Mouse (Mus musculus) gastrocnemius, postnatal 14 days (tissue): ENCODE data around the gene Slc6a12. TPM values are rescaled to one million over a fixed set of nuclear protein-coding genes. Genes with fewer than 3 reads are reported as not detected.

Experiments used
- DNase-seq: peaks from one replicate; pipeline ENCODE4 v3.0.0; 2021; ENCODE audit warnings: mixed read lengths
- intact Hi-C: fragments of 180-260 bp; cut with DNase I; formaldehyde crosslinking; loops from one replicate; pipeline ENCODE4 v1.15.1; 2025; ENCODE audit warnings: low total_unique reads
- total RNA-seq, 2 experiments: library from RNA; stranded (reverse); gene quantifications; 2 replicates each; pipeline ENCODE4 v1.2.3; 2021

Gene Slc6a12
- total RNA-seq, 2 experiments from 2014 or later, result 0.29 to 0.69 TPM

DNA sequence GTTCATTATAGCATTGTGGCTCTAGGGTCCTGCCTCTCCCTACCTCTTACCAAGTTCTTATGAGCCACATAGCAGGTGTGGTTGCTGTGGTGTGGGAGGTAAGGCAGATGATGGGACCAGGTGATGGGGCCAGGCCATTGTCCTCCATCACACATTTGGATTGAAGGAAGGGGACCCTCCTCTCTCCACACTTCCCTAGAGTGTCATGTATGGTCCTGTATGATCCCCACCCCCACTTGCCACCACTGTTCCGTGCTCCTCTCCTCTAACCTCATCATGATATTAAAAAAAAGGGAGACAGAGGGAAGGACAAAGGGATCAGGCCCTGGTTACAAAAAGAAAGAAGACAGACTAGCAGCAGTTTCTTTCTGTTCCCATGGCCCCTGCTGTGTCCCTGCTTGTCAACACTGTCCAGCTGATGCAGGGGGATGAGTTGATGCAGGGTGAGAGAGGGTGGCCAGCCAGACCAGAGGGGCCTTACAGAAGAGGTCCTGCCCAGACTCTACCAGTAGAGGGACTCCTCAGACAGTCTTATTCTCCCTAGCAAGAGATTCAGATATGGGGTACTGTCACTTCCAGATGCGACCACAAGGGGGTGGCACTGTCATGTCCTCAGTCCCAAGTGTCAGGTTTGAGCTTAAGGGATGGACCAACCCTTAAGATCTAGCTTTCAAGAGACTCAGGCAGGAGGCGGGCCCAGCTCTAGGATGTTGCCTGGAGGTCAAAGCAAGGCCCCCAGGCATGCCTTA, 4.9 kb upstream of the Slc6a12 start:
- DNase-seq, result peak; percentile 81
- intact Hi-C loops, result loop anchor here (10.0 kb wide), 1 partner anchor 63 kb away; no protein-coding TSS in a partner anchor

DNA sequence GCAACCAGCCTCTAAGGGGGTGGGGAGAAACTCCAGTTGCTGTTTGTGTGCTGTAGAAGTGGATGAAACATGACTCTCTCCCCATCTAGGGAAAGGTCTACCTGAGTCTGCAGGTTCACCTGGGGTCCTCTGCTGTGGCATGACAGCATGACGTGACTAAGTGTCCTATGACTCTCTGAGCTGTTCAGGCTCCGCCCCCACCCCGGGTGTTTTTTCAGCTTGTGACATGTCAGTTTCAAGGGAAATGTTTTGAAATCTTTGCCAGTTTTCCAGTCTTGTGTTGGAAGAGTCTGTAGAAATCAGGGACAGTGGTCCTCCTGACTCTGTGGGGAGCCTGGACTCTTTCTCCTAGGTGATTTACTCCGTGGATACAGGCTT, 4.4 kb upstream of the Slc6a12 start:
- intact Hi-C loops, result loop anchor here (10.0 kb wide), 1 partner anchor 64 kb away; no protein-coding TSS in a partner anchor
- DNase-seq, result no peak

DNA sequence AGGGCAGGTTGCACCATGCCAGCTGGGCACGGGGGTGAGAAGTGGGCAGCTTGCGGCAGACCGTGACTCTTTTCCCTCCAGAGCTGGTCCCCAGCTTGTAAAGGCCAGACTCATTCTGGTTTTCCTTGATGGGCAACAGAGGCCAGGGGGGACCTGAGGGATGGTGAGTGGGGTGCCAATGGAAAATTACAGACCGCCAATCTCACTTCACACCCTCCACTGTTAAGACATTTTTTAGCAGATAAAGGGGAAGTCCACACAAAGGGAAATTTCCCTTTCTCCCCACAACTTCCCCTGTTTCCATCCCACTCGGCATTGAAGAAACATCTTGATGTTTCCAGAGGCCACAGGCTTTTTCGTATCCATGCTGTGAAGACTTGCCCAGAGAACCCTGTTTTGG, 1.2 kb upstream of the Slc6a12 start:
- intact Hi-C loops, result loop anchor here (5.0 kb wide), 1 partner anchor 191 kb away; no protein-coding TSS in a partner anchor
- no peak for DNase-seq

DNA sequence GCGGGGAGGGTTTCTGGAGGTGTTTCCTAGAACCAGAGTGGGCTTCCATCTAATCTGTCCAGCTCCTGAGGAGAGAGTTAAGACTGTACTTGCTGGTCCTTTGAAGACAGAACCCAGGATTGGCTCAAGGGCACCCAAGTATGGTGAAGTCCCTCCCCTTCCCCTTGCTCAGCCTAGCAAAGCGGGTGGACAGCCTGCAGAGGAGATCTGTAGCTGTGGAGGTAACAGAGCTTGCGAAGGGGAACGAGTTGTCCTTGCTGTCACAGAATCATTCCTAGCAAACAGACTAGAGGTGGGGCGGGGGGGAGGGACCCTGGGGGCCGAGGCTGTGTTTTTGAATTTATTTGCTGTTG, 871 bp downstream of the Slc6a12 start:
- intact Hi-C loops, result loop anchor here (5.0 kb wide), 1 partner anchor 189 kb away; no protein-coding TSS in a partner anchor

DNA sequence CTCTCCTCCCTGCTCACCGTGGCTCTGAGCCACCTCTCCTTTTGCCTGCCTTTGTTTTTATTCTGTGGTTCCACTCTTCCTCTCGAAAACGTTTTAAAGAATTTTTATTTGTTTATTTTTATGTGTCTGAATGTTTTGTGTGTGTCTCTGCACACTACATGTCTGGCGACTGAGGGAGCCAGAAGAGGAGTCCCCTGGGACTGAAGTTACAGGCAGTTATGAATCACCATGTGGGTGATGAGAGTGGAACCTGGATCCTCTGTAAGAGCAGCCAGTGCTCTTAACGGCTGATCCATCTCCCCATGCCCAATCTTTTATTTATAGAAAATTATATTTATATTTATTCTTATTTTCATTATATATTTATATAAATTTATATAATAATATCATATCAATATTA, 1.5 kb downstream of the Slc6a12 start:
- intact Hi-C loops, result loop anchor here (5.0 kb wide), 1 partner anchor 188 kb away; no protein-coding TSS in a partner anchor
- no peak for DNase-seq

More for the DNA sequence above, 871 bp downstream of the Slc6a12 start:
- DNase-seq, result no peak

DNA sequence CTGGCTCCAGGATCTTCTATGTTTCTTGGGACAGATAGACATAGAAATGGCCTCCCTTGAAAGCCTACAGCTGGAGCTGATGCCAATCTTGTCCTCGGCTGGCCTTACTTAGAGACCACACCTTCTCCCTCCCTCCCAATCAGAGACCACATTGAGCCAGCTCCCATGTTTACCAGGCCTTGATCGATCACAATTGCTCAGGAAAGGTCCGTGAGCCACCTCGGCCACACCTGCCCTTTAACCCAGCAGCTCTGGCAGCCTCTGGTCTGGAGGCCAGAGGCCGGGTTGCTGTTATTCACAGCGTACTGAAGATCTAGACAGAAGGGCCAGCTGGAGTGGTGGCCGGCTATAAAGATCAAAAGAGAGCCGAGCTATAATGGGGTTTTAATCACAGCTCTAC, 3.6 kb downstream of the Slc6a12 start:
- intact Hi-C loops, result no loop called here
- no peak for DNase-seq

DNA sequence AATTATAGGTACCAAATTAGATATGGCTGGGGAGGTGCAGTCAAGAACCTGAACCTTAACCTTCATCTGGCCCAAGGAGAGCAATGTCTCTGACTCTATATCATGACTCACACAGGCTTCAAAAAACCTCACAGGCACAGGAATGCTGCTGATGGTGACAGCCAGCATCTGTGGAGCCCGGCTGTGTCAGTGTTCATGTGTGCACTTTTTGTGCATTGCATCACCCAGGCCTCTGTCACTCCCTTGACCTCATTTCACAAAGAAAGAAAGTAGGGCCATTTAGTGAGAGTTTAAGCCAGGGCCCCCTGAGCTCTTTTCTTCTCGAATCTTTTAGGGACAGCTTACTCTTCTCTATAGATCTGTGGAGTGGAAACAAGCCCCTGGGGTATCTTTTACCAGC, 9.4 kb downstream of the Slc6a12 start:
- DNase-seq, result no peak
- intact Hi-C loops, result no loop called here

DNA sequence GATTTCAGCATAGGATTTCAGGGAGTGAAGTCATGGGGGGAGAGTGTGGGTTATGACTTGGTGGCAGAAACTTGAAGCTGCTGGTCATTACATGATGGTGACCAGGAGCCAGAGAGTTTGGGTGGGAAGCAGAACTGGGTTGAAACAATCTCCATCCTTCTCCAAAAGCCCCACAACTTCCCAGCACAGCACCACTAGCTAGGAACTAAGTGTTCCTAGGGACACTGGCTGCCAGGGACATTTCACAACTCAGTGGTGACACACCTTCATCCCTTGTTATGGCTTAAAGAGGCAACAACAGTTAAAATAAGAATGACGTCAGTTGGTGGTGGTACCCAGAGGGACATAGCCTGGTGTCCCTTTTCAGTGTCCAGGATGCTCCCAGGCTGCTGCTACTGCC, 13.2 kb downstream of the Slc6a12 start:
- DNase-seq, result no peak
- intact Hi-C loops, result no loop called here

DNA sequence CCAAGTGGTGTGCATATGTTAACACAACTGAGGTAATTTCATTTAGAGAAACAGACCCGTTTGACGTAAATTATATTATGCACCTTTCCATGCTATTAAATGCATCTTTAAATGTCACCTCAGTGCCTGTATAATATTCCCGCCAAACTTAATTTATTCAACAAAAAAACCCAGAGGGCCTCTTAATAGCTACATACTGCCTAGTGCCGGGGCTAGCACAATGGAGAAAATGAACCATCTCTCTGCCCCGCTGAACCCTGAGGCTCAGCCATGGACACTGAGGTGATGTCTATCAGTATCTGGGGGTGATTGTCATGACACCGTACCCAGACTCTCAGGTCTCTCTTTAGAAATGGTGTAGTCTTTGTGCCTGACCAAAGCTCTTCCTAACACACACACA, 14.4 kb downstream of the Slc6a12 start:
- no peak for DNase-seq
- intact Hi-C loops, result no loop called here

DNA sequence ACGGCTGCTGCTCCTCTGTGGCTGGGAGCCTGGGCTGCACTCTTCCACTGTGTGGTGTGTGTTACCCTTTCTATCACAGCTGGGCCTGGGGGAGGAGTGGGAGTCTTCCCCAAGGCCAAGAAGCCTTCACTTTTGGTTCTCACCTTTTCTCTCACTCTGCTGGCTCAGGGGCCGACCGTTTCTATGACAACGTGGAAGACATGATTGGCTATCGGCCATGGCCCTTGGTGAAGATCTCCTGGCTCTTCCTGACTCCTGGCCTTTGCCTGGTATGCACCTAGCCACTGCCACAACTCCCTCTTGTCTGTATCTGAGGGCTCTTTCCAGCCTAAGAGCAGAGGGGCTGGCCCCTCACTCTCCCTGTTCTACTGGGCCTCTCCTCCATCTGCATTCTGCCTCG, 20.2 kb downstream of the Slc6a12 start:
- intact Hi-C loops, result no loop called here
- no peak for DNase-seq

DNA sequence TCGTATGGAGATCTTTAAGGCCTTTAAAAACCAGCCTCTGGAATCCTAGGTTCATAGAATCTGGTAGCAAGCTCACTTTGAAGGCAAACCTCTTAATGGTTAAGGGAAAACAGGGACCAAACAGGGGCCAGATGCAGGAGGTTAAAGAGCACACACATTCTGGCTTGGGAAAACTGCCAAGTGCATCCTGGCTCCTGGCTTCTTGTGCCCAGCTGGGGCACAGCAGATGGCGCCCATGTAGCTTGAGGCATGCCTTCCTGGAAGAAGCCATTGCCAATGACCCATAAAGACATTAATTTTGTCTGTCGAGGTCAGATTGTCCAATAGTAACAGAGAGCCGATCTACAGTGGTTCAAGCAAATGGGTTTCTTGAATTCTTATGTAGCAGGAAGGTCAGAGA, 21.1 kb downstream of the Slc6a12 start:
- intact Hi-C loops, result no loop called here
- no peak for DNase-seq

DNA sequence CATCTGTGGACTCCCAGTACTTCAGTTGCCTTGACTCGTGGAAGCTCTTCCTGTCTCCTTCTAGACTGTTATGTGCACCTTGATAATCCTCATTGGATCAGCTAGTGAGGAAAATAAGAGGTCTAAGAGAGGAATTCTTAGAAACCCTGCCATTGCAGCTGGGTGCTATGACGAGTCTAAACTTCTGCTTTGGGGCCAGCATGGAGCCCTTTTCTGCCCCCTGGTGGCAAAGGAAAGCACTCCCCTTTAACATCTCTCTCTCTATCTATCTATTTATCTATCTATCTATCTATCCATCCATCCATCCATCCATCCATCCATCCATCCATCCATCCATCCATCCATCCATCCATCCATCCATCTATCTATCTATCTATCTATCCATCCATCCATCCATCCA, 23.7 kb downstream of the Slc6a12 start:
- intact Hi-C loops, result loop anchor here (2.0 kb wide), 1 partner anchor 96 kb away; no protein-coding TSS in a partner anchor
- peak; percentile 41 for DNase-seq

DNA sequence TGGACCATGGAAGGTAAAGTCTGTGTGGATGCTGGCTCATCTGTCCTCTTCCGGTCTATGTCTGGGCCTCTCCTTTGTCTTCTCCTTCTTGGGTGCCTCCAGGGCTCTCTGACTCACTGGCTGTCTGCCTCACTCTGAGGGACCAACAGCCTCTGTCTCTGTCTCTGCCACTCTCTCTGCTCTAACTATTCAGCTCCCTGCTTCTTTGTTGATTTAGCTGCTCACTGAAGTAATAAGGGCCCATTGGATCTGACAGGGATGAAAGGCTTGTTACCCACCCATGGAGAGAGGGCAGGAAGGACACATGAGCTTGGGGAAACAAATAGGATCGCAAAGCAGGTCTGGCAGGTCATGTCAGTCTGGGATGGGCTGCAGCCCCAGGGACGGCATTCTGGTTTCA, 24.2 kb downstream of the Slc6a12 start:
- no peak for DNase-seq
- intact Hi-C loops, result loop anchor here (2.0 kb wide), 1 partner anchor 96 kb away; no protein-coding TSS in a partner anchor

DNA sequence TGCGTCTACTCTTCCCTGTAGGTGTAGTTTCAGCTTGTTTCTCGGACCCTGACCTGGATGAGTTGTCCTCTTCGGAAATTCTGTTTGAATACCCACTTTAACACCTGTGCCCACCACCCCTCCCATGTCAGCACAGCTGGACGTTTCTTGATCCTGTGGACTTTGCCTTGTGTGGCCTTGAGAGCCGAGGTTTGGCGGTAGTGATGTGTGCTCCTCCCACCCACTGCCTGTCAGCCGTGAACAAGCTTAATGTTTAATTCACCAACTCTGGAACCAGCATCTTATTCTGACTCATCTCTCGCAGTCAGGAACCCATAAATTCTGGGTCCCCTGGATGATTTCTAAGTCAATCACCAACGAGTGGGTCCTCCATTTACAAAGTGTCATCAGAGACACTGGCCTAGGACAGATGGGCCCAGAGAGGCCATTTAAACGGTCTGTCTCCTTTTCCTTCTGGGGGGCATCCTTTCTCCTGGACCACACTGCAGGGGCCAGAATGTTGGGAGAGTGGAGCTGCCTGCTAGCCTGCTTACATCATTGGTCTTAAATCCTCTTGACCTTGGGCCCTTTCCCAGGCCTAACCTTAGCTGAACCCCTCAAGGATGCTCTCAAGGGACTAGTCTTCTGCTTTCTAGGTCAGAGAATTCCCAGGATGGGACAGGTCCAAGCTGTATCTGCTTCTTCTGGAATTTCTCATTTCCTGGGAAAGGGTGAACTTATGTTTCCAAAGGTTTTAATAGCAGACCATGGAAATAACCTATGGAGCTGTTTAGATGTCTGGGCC, 28.5 kb downstream of the Slc6a12 start:
- intact Hi-C loops, result no loop called here
- DNase-seq, result no peak

DNA sequence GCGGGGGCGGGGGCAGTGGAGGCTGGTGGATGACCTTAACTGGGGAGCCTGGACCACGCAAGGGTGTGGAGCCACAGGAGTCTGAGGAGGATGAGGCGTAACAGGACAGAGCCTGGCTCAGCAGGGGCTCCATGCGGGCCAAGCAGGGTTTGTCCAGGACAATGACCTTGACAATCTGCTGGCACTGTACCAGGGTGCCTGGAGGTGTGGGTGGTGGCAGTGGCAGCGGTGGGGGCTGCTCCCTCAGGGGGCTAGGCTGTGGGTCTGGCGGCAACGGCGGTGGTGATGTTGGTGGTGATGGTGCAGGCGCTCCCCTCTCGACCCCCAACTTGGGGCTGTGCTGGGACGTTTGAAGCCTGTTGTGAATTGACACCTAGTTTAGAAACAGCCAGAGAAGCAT, 33.3 kb downstream of the Slc6a12 start:
- intact Hi-C loops, result no loop called here
- DNase-seq, result no peak

DNA sequence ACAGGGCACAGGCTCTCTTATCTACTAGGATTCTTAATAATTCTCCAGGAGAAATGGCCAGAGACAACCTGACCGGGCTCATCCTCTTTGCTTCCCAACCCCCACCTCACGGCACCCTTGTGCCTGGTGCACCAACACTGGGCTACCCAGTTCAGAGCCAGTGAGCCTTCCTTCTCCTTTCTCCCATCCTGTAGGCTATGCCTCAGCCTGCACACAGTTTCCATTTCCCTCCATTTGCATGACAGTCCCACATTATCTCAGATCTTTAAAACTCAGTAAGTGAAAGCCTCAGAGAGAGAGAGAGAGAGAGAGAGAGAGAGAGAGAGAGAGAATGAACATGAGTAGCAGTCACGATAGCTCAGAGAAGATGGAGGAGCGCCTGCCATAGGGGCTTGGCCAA, 35.4 kb downstream of the Slc6a12 start:
- DNase-seq, result no peak
- intact Hi-C loops, result no loop called here

DNA sequence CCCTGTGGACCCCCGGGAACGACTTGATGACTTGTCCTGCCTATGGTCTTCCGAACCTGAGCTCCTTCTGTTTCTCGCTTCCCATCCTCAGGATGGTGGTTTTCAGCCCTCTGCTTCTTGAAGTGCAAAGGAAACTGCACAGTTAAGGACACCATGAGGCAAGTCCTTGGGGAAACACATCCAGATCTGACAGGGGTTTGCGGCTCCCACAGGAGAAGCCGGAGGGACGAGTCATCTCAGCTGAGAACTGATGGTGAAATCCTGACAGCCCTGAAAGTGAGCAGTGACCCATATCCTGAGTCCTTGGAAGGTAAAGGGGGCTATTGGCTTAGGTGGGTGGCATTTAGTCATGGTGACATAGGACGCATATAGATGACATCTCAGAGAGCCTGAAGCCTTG, 37.7 kb downstream of the Slc6a12 start:
- DNase-seq, result no peak
- intact Hi-C loops, result no loop called here

DNA sequence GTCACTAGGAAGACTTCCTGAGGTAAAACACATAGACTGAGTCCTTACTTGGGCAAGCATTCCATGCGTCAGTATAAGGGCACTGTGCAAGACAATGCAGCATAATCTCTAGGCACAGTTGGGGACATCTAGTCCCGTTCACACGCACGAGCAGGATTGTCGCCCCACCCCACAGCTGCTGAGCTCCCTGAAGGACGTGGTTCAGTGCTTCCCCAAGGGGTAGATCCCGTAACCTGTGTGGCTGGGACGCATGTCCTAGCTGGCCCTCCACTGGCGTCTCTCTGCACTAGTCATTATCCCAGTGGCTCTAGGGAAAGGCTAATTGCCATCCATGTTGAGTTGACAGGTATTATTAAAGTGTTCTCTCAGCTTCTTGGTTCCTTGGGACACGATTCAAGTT, 39.2 kb downstream of the Slc6a12 start:
- intact Hi-C loops, result no loop called here
- DNase-seq, result no peak

DNA sequence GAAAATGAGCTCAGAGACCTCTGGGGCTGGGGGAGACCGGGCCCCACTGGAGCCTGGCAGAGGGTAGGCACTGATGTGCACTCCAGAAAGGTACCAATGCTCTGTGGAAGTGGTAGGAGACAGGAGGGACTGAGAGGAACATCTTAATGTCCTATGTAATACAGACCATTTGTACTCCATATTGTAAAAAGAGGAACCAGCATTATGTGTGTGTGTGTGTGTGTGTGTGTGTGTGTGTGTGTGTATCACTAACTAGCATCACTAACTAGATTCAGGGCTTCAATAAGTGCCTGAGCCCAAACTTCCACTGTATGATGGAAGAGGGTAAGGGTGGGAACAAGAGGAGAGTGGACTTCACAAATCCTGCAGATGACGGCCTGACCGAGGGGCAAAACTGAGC, 42.5 kb downstream of the Slc6a12 start:
- no peak for DNase-seq
- intact Hi-C loops, result no loop called here

DNA sequence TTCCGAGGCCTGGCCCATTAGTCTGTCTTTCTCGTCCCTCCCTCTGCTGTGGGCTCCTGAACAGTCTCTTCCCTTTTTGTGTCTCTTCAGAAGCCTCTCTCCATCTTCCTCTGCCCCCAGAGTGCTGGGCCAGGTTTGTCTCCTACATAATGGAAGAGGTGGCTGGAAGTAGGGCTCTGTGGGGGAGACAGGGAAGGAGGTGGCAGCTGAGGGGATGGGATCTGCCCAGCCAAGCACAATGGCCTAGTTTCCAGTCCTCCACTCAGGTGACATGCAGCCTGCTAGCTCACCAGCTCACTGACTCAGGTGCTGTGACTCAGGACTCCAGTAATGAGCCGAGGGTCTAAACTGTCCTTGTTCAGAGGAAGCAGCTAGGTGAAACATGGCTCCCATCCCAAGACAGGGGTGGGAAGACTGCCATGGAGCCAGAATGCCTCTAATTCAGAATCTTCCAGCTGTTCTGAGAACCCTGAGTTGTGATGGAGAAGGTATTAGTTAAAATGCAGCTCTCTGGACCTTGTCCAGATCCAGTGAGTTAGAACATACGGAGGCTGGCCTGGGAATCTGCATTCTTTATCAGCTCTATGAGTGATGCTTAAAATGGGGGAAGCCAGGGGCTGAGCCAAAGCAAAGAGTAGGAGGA, 49.9 kb downstream of the Slc6a12 start:
- intact Hi-C loops, result no loop called here

More for the DNA sequence above, 49.9 kb downstream of the Slc6a12 start:
- DNase-seq, result no peak
